Mouse (Mus musculus) intestine, embryonic 16.5 days (tissue): ENCODE measurements around the gene Ankrd33. TPM values are rescaled to one million over a fixed set of nuclear protein-coding genes. Genes with fewer than 3 reads are reported as not detected.

Experiments
- ATAC-seq: fragments of 200-750 bp; cut with Nextera tagmentation; 2 replicates; pipeline ENCODE4 v1.8.0; 2017; ENCODE audit warnings: moderate TSS enrichment, moderate library complexity
- H3K27ac ChIP-seq: fragments of 300-500 bp; sonication (generic); 2 replicates; pipeline ENCODE4 v1.5.1; 2014; ENCODE audit warnings: mild to moderate bottlenecking, low read length
- H3K27me3 ChIP-seq: fragments of 300-500 bp; sonication (generic); replicated peaks from 2 replicates; pipeline ENCODE4 v1.6.1; 2014; ENCODE audit warnings: low read length, control low read depth, mixed read lengths; ENCODE audit not compliant: control insufficient read depth, insufficient read depth
- H3K36me3 ChIP-seq: fragments of 300-500 bp; sonication (generic); 2 replicates; pipeline ENCODE4 v1.6.1; 2014; ENCODE audit warnings: low read length, control low read depth; ENCODE audit not compliant: control insufficient read depth, insufficient read depth
- H3K4me1 ChIP-seq: fragments of 300-500 bp; sonication (generic); 2 replicates; pipeline ENCODE4 v1.6.1; 2014; ENCODE audit warnings: low read length, control low read depth, mixed read lengths; ENCODE audit not compliant: control insufficient read depth, insufficient read depth
- H3K4me2 ChIP-seq: fragments of 300-500 bp; sonication (generic); 2 replicates; pipeline ENCODE4 v1.6.1; 2014; ENCODE audit warnings: low read depth, low read length, control low read depth
- H3K4me3 ChIP-seq: fragments of 300-500 bp; sonication (generic); 2 replicates; pipeline ENCODE4 v1.5.1; 2014; ENCODE audit warnings: mild to moderate bottlenecking, low read length
- H3K9ac ChIP-seq: fragments of 300-500 bp; sonication (generic); 2 replicates; pipeline ENCODE4 v1.6.1; 2014; ENCODE audit warnings: low read depth, low read length
- H3K9me3 ChIP-seq: fragments of 300-500 bp; sonication (generic); 2 replicates; pipeline ENCODE4 v1.6.1; 2016; ENCODE audit warnings: low read length, control low read depth; ENCODE audit not compliant: control insufficient read depth
- WGBS: fragments of 180-500 bp; shearing (Covaris S2); extraction: QIAGEN DNeasy Blood & Tissue Kit; methylation state at CpG from one replicate; pipeline ENCODE4 v1.1.7; 2014; 5-methylcytosine and 5-hydroxymethylcytosine counted together
- polyA plus RNA-seq: library from polyadenylated mRNA; unstranded; fragments of >200 nt; fragmentation: Nextera tagmentation; extraction: Ambion mirVana; gene quantifications from 2 replicates; pipeline ENCODE4 v1.2.1, GENCODE M21; 2015

Gene Ankrd33
- polyA plus RNA-seq, 1 experiment from 2014 or later: not detected

DNA sequence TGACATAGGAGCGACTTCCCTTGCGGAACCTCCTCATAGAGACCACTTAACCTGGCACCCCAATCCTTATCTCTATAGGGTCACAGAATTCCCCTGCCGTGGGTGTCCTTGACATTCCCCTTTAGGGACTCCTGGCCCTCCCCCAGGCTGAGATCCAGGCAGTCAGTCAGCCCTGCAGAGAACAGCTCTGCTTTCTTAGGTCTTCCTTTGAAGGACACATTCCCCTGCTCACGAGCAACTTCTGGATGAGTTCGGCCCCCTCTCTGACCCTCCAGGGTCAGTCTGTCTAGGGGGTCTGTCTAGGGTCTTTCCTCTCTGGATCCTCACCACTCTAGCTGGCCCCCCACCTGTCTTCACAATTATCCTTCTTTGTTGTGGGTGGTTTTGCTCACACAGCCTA, 13.9 kb downstream of the Ankrd33 start:
- Histone ChIP-seq H3K4me2 (peak overlapping the region; percentile 88), H3K27ac (peak overlapping the region; percentile 76; the same call in 1 of the 2 replicates), H3K9ac (peak overlapping the region; percentile 86), H3K27me3 (no peaks in the 10 kb centered on the region), H3K9me3 (no peaks in the 10 kb centered on the region), H3K4me1 (peaks cover 44% of the 10 kb centered on the region), H3K4me3 (peak overlapping the region; percentile 59), H3K36me3 (no peaks in the 10 kb centered on the region)
- WGBS: 30% methylated on average over 5 of the region's 5 CpGs
- ATAC-seq: no peak

GRCm38 (mm10) chr15:101131498-101131897, 15.9 kb downstream of the Ankrd33 start:
- no peaks in the 10 kb centered on the region for H3K27me3 ChIP-seq
- no peak for ATAC-seq
- no peak overlapping the region for H3K9ac ChIP-seq
- 27% methylated on average over 11 of the region's 11 CpGs for WGBS
- H3K27ac ChIP-seq: 0 out of 2 replicates have a peak overlapping the region, but pooled peaks have one; percentile 34
- H3K36me3 ChIP-seq: no peaks in the 10 kb centered on the region
- H3K4me2 ChIP-seq: peak overlapping the region; percentile 23; the same call in 1 of the 2 replicates
- H3K4me1 ChIP-seq: peaks cover 46% of the 10 kb centered on the region
- H3K9me3 ChIP-seq: no peaks in the 10 kb centered on the region
- no peak overlapping the region for H3K4me3 ChIP-seq

GRCm38 (mm10) chr15:101132041-101132440, 16.5 kb downstream of the Ankrd33 start:
- ATAC-seq: no peak
- H3K9ac ChIP-seq: no peak overlapping the region
- H3K4me3 ChIP-seq: no peak overlapping the region
- H3K9me3 ChIP-seq: no peaks in the 10 kb centered on the region
- H3K4me2 ChIP-seq: no peak overlapping the region
- H3K4me1 ChIP-seq: peaks cover 45% of the 10 kb centered on the region
- no peak overlapping the region for H3K27ac ChIP-seq
- H3K36me3 ChIP-seq: peaks cover 3% of the 10 kb centered on the region; the same call in 1 of the 2 replicates
- 57% methylated on average over 6 of the region's 6 CpGs for WGBS
- no peaks in the 10 kb centered on the region for H3K27me3 ChIP-seq

DNA sequence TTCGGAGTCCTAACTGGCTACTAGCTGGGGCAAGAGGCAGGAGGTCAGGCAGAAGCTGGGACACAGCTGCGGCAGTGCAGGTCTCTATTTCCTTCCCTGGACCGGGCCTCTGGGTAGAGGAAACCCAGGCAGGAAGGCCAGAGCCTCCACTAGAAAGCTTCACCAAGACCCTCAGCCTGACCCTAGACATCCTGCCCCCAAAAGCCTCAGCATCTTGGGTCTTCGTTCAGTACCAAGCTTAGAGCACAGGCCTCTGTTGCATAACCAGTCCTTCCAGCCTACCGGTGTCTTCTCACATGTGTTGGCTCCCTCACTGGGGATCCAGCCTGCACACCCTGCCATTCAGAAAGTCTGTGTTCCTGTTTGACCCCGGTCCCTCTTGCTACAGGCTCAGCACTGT, 17.2 kb downstream of the Ankrd33 start:
- Histone ChIP-seq H3K4me2 (no peak overlapping the region), H3K27me3 (no peaks in the 10 kb centered on the region), H3K4me1 (peaks cover 46% of the 10 kb centered on the region), H3K36me3 (peaks cover 5% of the 10 kb centered on the region), H3K27ac (peak overlapping the region; percentile 89), H3K4me3 (no peak overlapping the region), H3K9me3 (no peaks in the 10 kb centered on the region), H3K9ac (no peak overlapping the region)
- no peak for ATAC-seq
- WGBS: 80% methylated on average over 6 of the region's 6 CpGs

DNA sequence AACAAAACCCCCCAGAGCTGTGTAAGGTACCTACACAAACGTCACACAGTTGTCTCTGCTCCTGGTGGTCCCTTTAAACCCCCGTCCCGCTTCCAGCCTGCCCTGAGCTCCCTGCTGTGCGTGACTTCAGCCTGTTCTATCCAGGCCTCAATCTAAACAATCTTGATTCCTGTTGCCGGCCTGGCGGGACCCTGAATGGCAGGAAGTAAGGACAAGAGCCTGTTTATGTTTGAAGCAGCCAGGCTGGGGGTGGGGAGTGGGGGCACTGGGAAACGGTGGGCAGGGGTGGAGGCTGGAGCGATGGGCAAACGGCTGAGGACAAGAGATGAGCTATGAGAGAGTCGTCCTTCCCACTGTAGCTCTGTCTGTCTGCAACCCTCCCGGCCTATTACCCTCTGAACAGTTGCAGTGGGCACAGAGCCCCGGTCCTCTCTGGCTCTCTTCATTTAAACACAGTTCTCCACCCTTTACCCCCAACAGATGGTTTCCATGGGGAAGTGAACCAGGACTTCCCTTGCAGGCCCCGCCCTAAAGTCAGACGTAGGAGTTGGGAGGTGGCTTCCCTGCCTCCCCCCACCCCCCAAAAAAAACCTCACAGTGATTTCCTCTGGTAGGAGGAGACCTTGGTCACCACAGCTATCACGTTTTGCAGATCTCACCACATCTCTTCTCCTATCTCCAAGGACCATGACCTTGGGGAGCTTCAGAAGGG, 18.6 kb downstream of the Ankrd33 start:
- peak overlapping the region; percentile 45 for H3K4me3 ChIP-seq
- H3K4me1 ChIP-seq: peaks cover 49% of the 10 kb centered on the region
- peaks cover 5% of the 10 kb centered on the region for H3K36me3 ChIP-seq
- ATAC-seq: peak; percentile 68
- H3K9me3 ChIP-seq: no peaks in the 10 kb centered on the region
- WGBS: 21% methylated on average over 15 of the region's 15 CpGs
- no peaks in the 10 kb centered on the region for H3K27me3 ChIP-seq
- H3K4me2 ChIP-seq: peak overlapping the region; percentile 46
- H3K9ac ChIP-seq: peak overlapping the region; percentile 61
- peak overlapping the region; percentile 89 for H3K27ac ChIP-seq

DNA sequence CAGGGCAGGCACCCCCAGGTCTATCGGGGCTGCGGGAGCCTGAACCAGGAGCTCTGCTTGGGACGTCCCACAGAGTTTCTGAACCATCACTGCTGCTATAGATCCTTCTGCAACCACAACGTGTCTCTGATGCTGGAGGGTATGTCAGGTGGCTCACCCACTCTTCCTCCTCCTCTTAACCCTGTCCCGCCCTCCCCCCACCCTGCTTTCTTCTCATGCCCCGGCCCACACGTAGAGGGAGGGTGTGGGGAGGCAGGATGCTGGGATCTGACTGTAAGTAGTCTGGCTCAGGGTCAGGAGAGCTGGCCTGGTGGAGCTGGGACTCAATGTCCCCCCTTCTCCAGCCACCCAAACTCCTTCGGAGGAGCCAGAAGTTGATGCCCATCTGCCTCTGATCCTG, 19.9 kb downstream of the Ankrd33 start:
- Histone ChIP-seq H3K27me3 (no peaks in the 10 kb centered on the region), H3K9me3 (no peaks in the 10 kb centered on the region), H3K4me2 (peak overlapping the region; percentile 46), H3K4me3 (peak overlapping the region; percentile 45), H3K36me3 (peaks cover 5% of the 10 kb centered on the region), H3K9ac (peak overlapping the region; percentile 61), H3K4me1 (peaks cover 54% of the 10 kb centered on the region), H3K27ac (peak overlapping the region; percentile 65)
- no peak for ATAC-seq
- 47% methylated on average over 8 of the region's 8 CpGs for WGBS

- WGBS: 82% methylated on average over 11 of the region's 11 CpGs
- no peaks in the 10 kb centered on the region for H3K27me3 ChIP-seq
- ATAC-seq: no peak
- H3K27ac ChIP-seq: no peak overlapping the region
- H3K9ac ChIP-seq: no peak overlapping the region
- no peak overlapping the region for H3K4me2 ChIP-seq
- H3K4me1 ChIP-seq: peaks cover 54% of the 10 kb centered on the region
- no peak overlapping the region for H3K4me3 ChIP-seq
- peaks cover 5% of the 10 kb centered on the region for H3K36me3 ChIP-seq
- no peaks in the 10 kb centered on the region for H3K9me3 ChIP-seq
Observed at GRCm38 (mm10) chr15:101137455-101137854, 21.9 kb downstream of the Ankrd33 start.

DNA sequence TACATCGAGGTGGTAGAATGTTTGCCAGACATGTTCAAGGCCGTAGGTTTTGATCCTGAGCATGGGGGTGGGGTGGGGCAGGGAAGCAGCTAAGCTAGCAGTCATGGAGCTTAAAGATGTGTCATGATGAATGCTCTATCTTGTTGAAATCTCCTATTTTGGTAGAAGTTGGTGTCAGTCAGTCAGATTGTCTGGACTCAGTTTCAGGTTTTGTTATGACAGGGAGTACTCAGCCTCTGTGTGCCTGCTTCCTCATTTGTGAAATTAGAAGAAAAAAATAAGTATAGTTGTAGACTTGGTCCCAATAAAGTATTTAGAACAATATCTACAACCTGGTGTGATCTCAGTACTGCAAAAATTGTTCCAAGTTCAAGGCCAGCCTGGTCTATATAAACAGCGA, 23.1 kb downstream of the Ankrd33 start:
- Histone ChIP-seq H3K27me3 (no peaks in the 10 kb centered on the region), H3K4me3 (no peak overlapping the region), H3K36me3 (peaks cover 5% of the 10 kb centered on the region), H3K9ac (no peak overlapping the region), H3K4me2 (no peak overlapping the region), H3K27ac (no peak overlapping the region), H3K4me1 (peaks cover 56% of the 10 kb centered on the region), H3K9me3 (no peaks in the 10 kb centered on the region)
- ATAC-seq: no peak
- WGBS: 60% methylated on average over 3 of the region's 3 CpGs

DNA sequence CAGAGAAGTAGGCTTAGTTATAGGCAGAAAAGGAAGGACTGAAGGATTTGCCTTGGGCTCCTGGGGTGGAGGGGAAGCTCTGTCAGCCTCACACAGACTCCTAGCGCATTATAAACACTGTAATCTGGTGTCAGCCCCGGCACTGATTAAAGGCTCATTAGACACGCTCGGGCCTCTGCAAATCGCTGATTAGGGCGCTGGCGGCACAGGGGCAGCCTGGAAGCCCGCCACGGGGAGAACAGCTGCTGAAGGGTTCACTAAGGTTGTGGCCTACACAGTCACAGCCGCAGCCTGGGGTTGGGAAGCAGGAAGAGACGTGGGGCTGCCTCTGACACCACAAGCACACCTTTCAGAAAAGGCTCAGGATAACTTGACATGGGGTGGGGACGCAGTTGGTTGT, 24.3 kb downstream of the Ankrd33 start:
- H3K36me3 ChIP-seq: peaks cover 5% of the 10 kb centered on the region
- no peak overlapping the region for H3K4me3 ChIP-seq
- peak overlapping the region; percentile 53 for H3K27ac ChIP-seq
- peaks cover 54% of the 10 kb centered on the region for H3K4me1 ChIP-seq
- peak; percentile 10 for ATAC-seq
- H3K4me2 ChIP-seq: peak overlapping the region; percentile 19; the same call in 1 of the 2 replicates
- H3K27me3 ChIP-seq: no peaks in the 10 kb centered on the region
- WGBS: 23% methylated on average over 12 of the region's 12 CpGs
- H3K9ac ChIP-seq: peak overlapping the region; percentile 23
- no peaks in the 10 kb centered on the region for H3K9me3 ChIP-seq
